Mouse (Mus musculus): ENCODE measurements around the gene Ttll11.

GRCm38 (mm10) chr2:35789362-35790326 lies 190.1 kb downstream of the Ttll11 start:
- TF ChIP-seq CHD2 (IDR thresholded peaks at IDR 0.05; ENCODE audit: low read depth, low read length) (no peak), HCFC1 (IDR thresholded peaks at IDR 0.05; ENCODE audit: borderline replicate concordance, insufficient read depth, low read length) (no peak), ZNF384 (IDR thresholded peaks at IDR 0.05; ENCODE audit: low read depth, low read length) (no peak), MAFK (IDR thresholded peaks at IDR 0.05; ENCODE audit: insufficient read depth, low read depth, low read length) (no peak), ZC3H11A (IDR thresholded peaks at IDR 0.05; ENCODE audit: borderline replicate concordance, low read depth, low read length) (no peak)
